Mouse (Mus musculus): ENCODE results near the gene Gm10282. TPM values are rescaled to one million over a fixed set of nuclear protein-coding genes. Genes with fewer than 3 reads are reported as not detected.

The Gm10282 gene
- polyA plus RNA-seq (2012; rRNA removed), result 31.6 and 43.2 TPM in 2 replicates

GRCm38 (mm10) chr8:72305210-72305905 lies at the start of gene Gm10282:
Gene Gm10282 (minus strand): TSS chr8:72305260.

GRCm38 (mm10) chr8:72318801-72319322 lies 13.8 kb upstream of the Gm10282 start, which contains the start of gene Klf2:
Gene Klf2 (plus strand): TSS chr8:72319033.

Other genes starting within 250 kb of the Gm10282 start
- gene Olfr373, start 222.1 kb downstream of the Gm10282 start, polyA plus RNA-seq (2012; rRNA removed), result not detected in 2 replicates
- gene Olfr374, start 198.2 kb downstream of the Gm10282 start, polyA plus RNA-seq (2012; rRNA removed), result not detected in 2 replicates
- 409 and 947 TPM in 2 replicates for gene Tpm4, start 170.3 kb downstream of the Gm10282 start, polyA plus RNA-seq (2012; rRNA removed)
- 104 and 139 TPM in 2 replicates for gene Rab8a, start 144.1 kb downstream of the Gm10282 start, polyA plus RNA-seq (2012; rRNA removed)
- 0.05 and 0.07 TPM in 2 replicates for gene Hsh2d, start 115.6 kb downstream of the Gm10282 start, polyA plus RNA-seq (2012; rRNA removed)
- gene Cib3, start 92.4 kb downstream of the Gm10282 start, polyA plus RNA-seq (2012; rRNA removed), result 0.02 TPM in 1 of 2 replicates, not detected in the other
- not detected in 2 replicates for gene Gm11034, start 91.6 kb downstream of the Gm10282 start, polyA plus RNA-seq (2012; rRNA removed)
- gene Fam32a, start 85.5 kb downstream of the Gm10282 start, polyA plus RNA-seq (2012; rRNA removed), result 81.2 and 93.7 TPM in 2 replicates
- 128 and 134 TPM in 2 replicates for gene Ap1m1, start 65.2 kb downstream of the Gm10282 start, polyA plus RNA-seq (2012; rRNA removed)
- 6.4 and 7.1 TPM in 2 replicates for gene Klf2, start 13.8 kb upstream of the Gm10282 start, polyA plus RNA-seq (2012; rRNA removed)
- gene Eps15l1, start 116.2 kb upstream of the Gm10282 start, polyA plus RNA-seq (2012; rRNA removed), result 76.5 and 107 TPM in 2 replicates
- gene Calr3, start 138.6 kb upstream of the Gm10282 start, polyA plus RNA-seq (2012; rRNA removed), result 0.72 and 1.4 TPM in 2 replicates
- gene 1700030K09Rik, start 138.6 kb upstream of the Gm10282 start, polyA plus RNA-seq (2012; rRNA removed), result 9.6 and 12.4 TPM in 2 replicates
- 66.8 and 99.9 TPM in 2 replicates for gene Cherp, start 170.0 kb upstream of the Gm10282 start, polyA plus RNA-seq (2012; rRNA removed)
- gene Slc35e1, start 187.4 kb upstream of the Gm10282 start, polyA plus RNA-seq (2012; rRNA removed), result 14.5 and 30.2 TPM in 2 replicates
- gene Med26, start 243.0 kb upstream of the Gm10282 start, polyA plus RNA-seq (2012; rRNA removed), result 13.7 and 13.8 TPM in 2 replicates